Mouse (Mus musculus) embryonic facial prominence, embryonic 11.5 days (tissue): ENCODE data around the gene Gm20388. TPM values are rescaled to one million over a fixed set of nuclear protein-coding genes. Genes with fewer than 3 reads are reported as not detected.
A peak's percentile ranks its signal among the peaks of the same experiment; 100 is the strongest.

Source experiments
- ATAC-seq: fragments of 200-750 bp; cut with Nextera tagmentation; replicated peaks from 2 replicates; pipeline ENCODE4 v1.8.0; 2017; ENCODE audit warnings: low read depth; ENCODE audit not compliant: insufficient number of reproducible peaks, low FRiP score, low TSS enrichment
- DNase-seq: peaks from one replicate; pipeline ENCODE4 v3.0.0-alpha.2; 2015; ENCODE audit warnings: low spot score
- H3K27ac ChIP-seq: fragments of 300-500 bp; sonication (generic); replicated peaks from 2 replicates; pipeline ENCODE4 v1.5.1; 2014; ENCODE audit warnings: mild to moderate bottlenecking, low read depth, low read length, control low read depth
- H3K27me3 ChIP-seq: fragments of 300-500 bp; sonication (generic); 2 replicates; pipeline ENCODE4 v1.6.1; 2014; ENCODE audit warnings: mild to moderate bottlenecking, low read length, moderate library complexity, mixed read lengths; ENCODE audit not compliant: control insufficient read depth, insufficient read depth
- H3K36me3 ChIP-seq: fragments of 300-500 bp; sonication (generic); replicated peaks from 2 replicates; pipeline ENCODE4 v1.6.1; 2014; ENCODE audit warnings: low read depth, mild to moderate bottlenecking, low read length, moderate library complexity, mixed read lengths; ENCODE audit not compliant: control insufficient read depth, insufficient read depth
- H3K4me1 ChIP-seq: fragments of 300-500 bp; sonication (generic); 2 replicates; pipeline ENCODE4 v1.6.1; 2014; ENCODE audit warnings: low read length, mixed read lengths; ENCODE audit not compliant: control insufficient read depth, insufficient read depth
- H3K4me2 ChIP-seq: fragments of 300-500 bp; sonication (generic); 2 replicates; pipeline ENCODE4 v1.6.1; 2014; ENCODE audit warnings: low read depth, mild to moderate bottlenecking, control low read depth, low read length, moderate library complexity
- H3K4me3 ChIP-seq: fragments of 300-500 bp; sonication (generic); 2 replicates; pipeline ENCODE4 v1.5.1; 2014; ENCODE audit warnings: low read depth, low read length, control low read depth
- H3K9ac ChIP-seq: fragments of 300-500 bp; sonication (generic); replicated peaks from 2 replicates; pipeline ENCODE4 v1.6.1; 2014; ENCODE audit warnings: mild to moderate bottlenecking, control low read depth, low read length
- H3K9me3 ChIP-seq: fragments of 300-500 bp; sonication (generic); replicated peaks from 2 replicates; pipeline ENCODE4 v1.6.1; 2016; ENCODE audit warnings: mild to moderate bottlenecking, low read length, inconsistent platforms, mixed read lengths; ENCODE audit not compliant: control insufficient read depth
- WGBS: fragments of 180-500 bp; shearing (Covaris S2); extraction: QIAGEN DNeasy Blood & Tissue Kit; methylation state at CpG from one replicate; pipeline ENCODE4 v1.1.7; 2014; 5-methylcytosine and 5-hydroxymethylcytosine counted together
- polyA plus RNA-seq: library from polyadenylated mRNA; unstranded; fragments of >200 nt; fragmentation: Nextera tagmentation; extraction: Ambion mirVana; gene quantifications from 2 replicates; pipeline ENCODE4 v1.2.1, GENCODE M21; 2014

Gene Gm20388
- polyA plus RNA-seq, 1 experiment from 2014 or later, result 3.1 TPM

GRCm38 (mm10) chr8:120135687-120136086 lies 225.0 kb downstream of the Gm20388 start:
- no peak overlapping the region for H3K27ac ChIP-seq
- 88% methylated on average over 7 of the region's 7 CpGs for WGBS
- H3K9ac ChIP-seq, result no peak overlapping the region; the same call in 1 of the 2 replicates
- H3K9me3 ChIP-seq, result no peaks in the 10 kb centered on the region
- DNase-seq (no peak), ATAC-seq (no peak)
- H3K4me2 ChIP-seq, result no peak overlapping the region
- H3K27me3 ChIP-seq, result no peaks in the 10 kb centered on the region
- H3K4me3 ChIP-seq, result no peak overlapping the region
- no peaks in the 10 kb centered on the region for H3K36me3 ChIP-seq
- no peaks in the 10 kb centered on the region for H3K4me1 ChIP-seq

- WGBS, result 64% methylated on average over 7 of the region's 7 CpGs
- ATAC-seq (no peak), DNase-seq (no peak)
- H3K9me3 ChIP-seq, result no peaks in the 10 kb centered on the region
- no peaks in the 10 kb centered on the region for H3K27me3 ChIP-seq
- H3K36me3 ChIP-seq, result no peaks in the 10 kb centered on the region
- no peak overlapping the region for H3K4me2 ChIP-seq
- H3K4me3 ChIP-seq, result no peak overlapping the region
- H3K27ac ChIP-seq, result no peak overlapping the region
- no peaks in the 10 kb centered on the region for H3K4me1 ChIP-seq
- H3K9ac ChIP-seq, result no peak overlapping the region
Measured at GRCm38 (mm10) chr8:120136618-120137017, 226.0 kb downstream of the Gm20388 start.

GRCm38 (mm10) chr8:120138958-120139357 lies 228.3 kb downstream of the Gm20388 start:
- 94% methylated on average over 2 of the region's 2 CpGs for WGBS
- Histone ChIP-seq H3K9ac (no peak overlapping the region), H3K36me3 (no peaks in the 10 kb centered on the region), H3K4me3 (no peak overlapping the region), H3K27me3 (no peaks in the 10 kb centered on the region), H3K4me2 (no peak overlapping the region), H3K9me3 (no peaks in the 10 kb centered on the region), H3K4me1 (no peaks in the 10 kb centered on the region), H3K27ac (no peak overlapping the region)
- DNase-seq, result no peak
- no peak for ATAC-seq

- Histone ChIP-seq H3K27me3 (no peaks in the 10 kb centered on the region), H3K4me3 (no peak overlapping the region), H3K4me2 (no peak overlapping the region), H3K36me3 (no peaks in the 10 kb centered on the region), H3K27ac (no peak overlapping the region), H3K4me1 (peaks cover 2% of the 10 kb centered on the region; the same call in 1 of the 2 replicates), H3K9me3 (no peaks in the 10 kb centered on the region), H3K9ac (no peak overlapping the region)
- ATAC-seq (no peak), DNase-seq (no peak)
- WGBS, result 72% methylated on average over 3 of the region's 3 CpGs
Measured at GRCm38 (mm10) chr8:120140769-120141168, 230.1 kb downstream of the Gm20388 start.

- Histone ChIP-seq H3K9me3 (no peaks in the 10 kb centered on the region), H3K9ac (no peak overlapping the region), H3K36me3 (no peaks in the 10 kb centered on the region), H3K4me3 (no peak overlapping the region), H3K4me2 (no peak overlapping the region), H3K27ac (no peak overlapping the region), H3K4me1 (peaks cover 2% of the 10 kb centered on the region; the same call in 1 of the 2 replicates), H3K27me3 (no peaks in the 10 kb centered on the region)
- WGBS, result 63% methylated on average over 15 of the region's 15 CpGs
- ATAC-seq (no peak), DNase-seq (no peak)
Measured at GRCm38 (mm10) chr8:120143911-120144651, 233.4 kb downstream of the Gm20388 start.

GRCm38 (mm10) chr8:120144652-120145301 lies 234.1 kb downstream of the Gm20388 start:
- Histone ChIP-seq H3K4me3 (no peak overlapping the region), H3K9ac (no peak overlapping the region)
- 62% methylated on average over 12 of the region's 12 CpGs for whole genome bisulfite sequencing

GRCm38 (mm10) chr8:120146051-120146450 lies 235.4 kb downstream of the Gm20388 start:
- H3K9ac ChIP-seq, result no peak overlapping the region
- H3K27me3 ChIP-seq, result no peaks in the 10 kb centered on the region
- H3K4me2 ChIP-seq, result no peak overlapping the region
- no peak for DNase-seq
- H3K27ac ChIP-seq, result no peak overlapping the region
- WGBS, result 72% methylated on average over 1 of the region's 1 CpGs
- no peak for ATAC-seq
- H3K36me3 ChIP-seq, result no peaks in the 10 kb centered on the region
- no peak overlapping the region for H3K4me3 ChIP-seq
- H3K9me3 ChIP-seq, result no peaks in the 10 kb centered on the region
- peaks cover 2% of the 10 kb centered on the region; the same call in 1 of the 2 replicates for H3K4me1 ChIP-seq

More at GRCm38 (mm10) chr8:120144652-120145301, 234.1 kb downstream of the Gm20388 start:
- H3K4me2 ChIP-seq, result no peak overlapping the region
- no peaks in the 10 kb centered on the region for H3K27me3 ChIP-seq
- H3K27ac ChIP-seq, result 0 out of 2 replicates have a peak overlapping the region, but pooled peaks have one; percentile 28
- DNase-seq (no peak), ATAC-seq (no peak)
- H3K4me1 ChIP-seq, result peaks cover 2% of the 10 kb centered on the region; the same call in 1 of the 2 replicates
- no peaks in the 10 kb centered on the region for H3K36me3 ChIP-seq
- H3K9me3 ChIP-seq, result no peaks in the 10 kb centered on the region

- 82% methylated on average over 12 of the region's 12 CpGs for WGBS
- H3K9ac ChIP-seq, result no peak overlapping the region
- H3K4me1 ChIP-seq, result no peaks in the 10 kb centered on the region; the same call in 1 of the 2 replicates
- H3K27me3 ChIP-seq, result no peaks in the 10 kb centered on the region
- no peak overlapping the region for H3K4me2 ChIP-seq
- H3K4me3 ChIP-seq, result no peak overlapping the region
- H3K36me3 ChIP-seq, result no peaks in the 10 kb centered on the region
- no peak for DNase-seq
- no peak for ATAC-seq
- H3K9me3 ChIP-seq, result no peaks in the 10 kb centered on the region
- H3K27ac ChIP-seq, result no peak overlapping the region
Measured at GRCm38 (mm10) chr8:120150028-120150427, 239.4 kb downstream of the Gm20388 start.
